Mouse (Mus musculus) CH12.LX (cell line): ENCODE data around the gene Il1rap. TPM values are rescaled to one million over a fixed set of nuclear protein-coding genes. Genes with fewer than 3 reads are reported as not detected.

Experiments used
- DNase-seq: peaks from one replicate; pipeline ENCODE4 v3.0.0-alpha.2; 2013; ENCODE audit errors: extremely low read depth
- H3K27ac ChIP-seq: 2 replicates; pipeline ENCODE4 v1.5.1; 2012; ENCODE audit warnings: low read depth, mild to moderate bottlenecking, control low read depth, moderate library complexity; ENCODE audit not compliant: insufficient read depth
- H3K27me3 ChIP-seq: replicated peaks from 2 replicates; pipeline ENCODE3; 2012; ENCODE audit warnings: inconsistent platforms
- H3K36me3 ChIP-seq, 2 experiments: replicated peaks in 1 of 2; 2 replicates each; pipeline versions ENCODE3 to v1.6.1; 2012; ENCODE audit warnings: inconsistent platforms in 1 of 2, low read length in 1 of 2, mild to moderate bottlenecking in 1 of 2, mixed read lengths in 1 of 2, moderate library complexity in 1 of 2; ENCODE audit not compliant: control insufficient read depth in 1 of 2, insufficient read depth in 1 of 2
- H3K4me1 ChIP-seq, 2 experiments: 2 replicates each; pipeline ENCODE4 v1.6.1; 2012; ENCODE audit warnings: inconsistent platforms in 1 of 2, moderate library complexity in 1 of 2; ENCODE audit not compliant: insufficient read depth in 2 of 2, control insufficient read depth in 1 of 2
- H3K4me2 ChIP-seq: 2 replicates; pipeline ENCODE4 v1.6.1; 2012; ENCODE audit warnings: low read depth, mild to moderate bottlenecking, control low read depth; ENCODE audit not compliant: poor library complexity, insufficient read depth, severe bottlenecking
- H3K4me3 ChIP-seq, 3 experiments: fragments of 150-350 bp in 1 of 3; sonication (generic) in 1 of 3; replicated peaks in 1 of 3; 2 replicates each; pipeline versions ENCODE3 to v1.5.1; 2011 to 2012; ENCODE audit warnings: low read depth in 2 of 3, low read length in 2 of 3, mild to moderate bottlenecking in 2 of 3, moderate library complexity in 2 of 3, control low read depth in 1 of 3, improper control_type of control experiment in 1 of 3, inconsistent platforms in 1 of 3, mixed read lengths in 1 of 3; ENCODE audit not compliant: poor library complexity in 1 of 3
- H3K79me2 ChIP-seq: replicated peaks from 2 replicates; pipeline ENCODE4 v1.6.1; 2012; ENCODE audit warnings: mild to moderate bottlenecking, moderate library complexity; ENCODE audit not compliant: control insufficient read depth, poor library complexity, insufficient read depth, severe bottlenecking; ENCODE audit errors: extremely low read depth
- H3K9ac ChIP-seq: 2 replicates; pipeline ENCODE4 v1.6.1; 2012; ENCODE audit warnings: low read depth, mild to moderate bottlenecking, control low read depth, moderate library complexity; ENCODE audit not compliant: insufficient read depth
- H3K9me3 ChIP-seq: replicated peaks from 2 replicates; pipeline ENCODE3; 2012; ENCODE audit warnings: low read length, inconsistent platforms, mixed read lengths
- BHLHE40 ChIP-seq: IDR thresholded peaks from 2 replicates; pipeline ENCODE4 v1.6.1; 2011; ENCODE audit warnings: mild to moderate bottlenecking, low read depth, low read length, improper control_type of control experiment
- CTCF ChIP-seq, 2 experiments: IDR thresholded peaks in 1 of 2; conservative IDR thresholded peaks in 1 of 2; 2 replicates each; pipeline ENCODE4 v1.5.1; 2011 to 2012; ENCODE audit warnings: low read depth in 2 of 2, low read length in 2 of 2, improper control_type of control experiment in 1 of 2, inconsistent platforms in 1 of 2, mild to moderate bottlenecking in 1 of 2, moderate library complexity in 1 of 2
- E2F4 ChIP-seq: IDR thresholded peaks from 2 replicates; pipeline ENCODE4 v1.6.1; 2011; ENCODE audit warnings: low read depth, low read length, improper control_type of control experiment; ENCODE audit not compliant: insufficient replicate concordance
- ETS1 ChIP-seq: conservative IDR thresholded peaks from 2 replicates; pipeline ENCODE4 v1.6.1; 2012; ENCODE audit warnings: low read depth, mild to moderate bottlenecking, inconsistent platforms, low read length, improper control_type of control experiment, moderate library complexity
- HCFC1 ChIP-seq: IDR thresholded peaks from 2 replicates; pipeline ENCODE4 v1.6.1; 2012; ENCODE audit warnings: low read depth, mild to moderate bottlenecking, inconsistent platforms, low read length, improper control_type of control experiment
- IRF4 ChIP-seq: IDR thresholded peaks from 2 replicates; pipeline ENCODE4 v1.6.1; 2014; ENCODE audit warnings: low read depth, mild to moderate bottlenecking, inconsistent platforms, low read length, improper control_type of control experiment
- JUN ChIP-seq: IDR thresholded peaks from 2 replicates; pipeline ENCODE4 v1.6.1; 2011; ENCODE audit warnings: low read depth, mild to moderate bottlenecking, low read length, improper control_type of control experiment, moderate library complexity; ENCODE audit not compliant: insufficient read depth
- KAT2A ChIP-seq: IDR thresholded peaks from 2 replicates; pipeline ENCODE4 v1.6.1; 2012; ENCODE audit warnings: low read length, improper control_type of control experiment, inconsistent platforms; ENCODE audit not compliant: insufficient replicate concordance
- MAFK ChIP-seq: IDR thresholded peaks from 2 replicates; pipeline ENCODE4 v1.6.1; 2011; ENCODE audit warnings: low read length, improper control_type of control experiment; ENCODE audit not compliant: insufficient replicate concordance
- MAZ ChIP-seq: IDR thresholded peaks from 2 replicates; pipeline ENCODE4 v1.6.1; 2012; ENCODE audit warnings: low read depth, mild to moderate bottlenecking, inconsistent platforms, low read length, improper control_type of control experiment, moderate library complexity
- MEF2A ChIP-seq: IDR thresholded peaks from 2 replicates; pipeline ENCODE4 v1.6.1; 2014; ENCODE audit warnings: low read depth, mild to moderate bottlenecking, inconsistent platforms, low read length, improper control_type of control experiment, borderline replicate concordance
- MXI1 ChIP-seq: IDR thresholded peaks from 2 replicates; pipeline ENCODE4 v1.6.1; 2011; ENCODE audit warnings: mild to moderate bottlenecking, low read depth, low read length, improper control_type of control experiment
- PAX5 ChIP-seq: IDR thresholded peaks from 2 replicates; pipeline ENCODE4 v1.6.1; 2012; ENCODE audit warnings: low read length, inconsistent platforms, mixed read lengths
- POLR2A ChIP-seq: IDR thresholded peaks from 2 replicates; pipeline ENCODE4 v1.6.1; 2011; ENCODE audit warnings: low read depth, mild to moderate bottlenecking, improper control_type of control experiment, low read length
- POLR2AphosphoS2 ChIP-seq: IDR thresholded peaks from 2 replicates; pipeline ENCODE4 v1.6.1; 2011; ENCODE audit warnings: low read depth, low read length, improper control_type of control experiment
- RAD21 ChIP-seq: IDR thresholded peaks from 2 replicates; pipeline ENCODE4 v1.6.1; 2011; ENCODE audit warnings: low read depth, mild to moderate bottlenecking, low read length, improper control_type of control experiment, moderate library complexity
- SIN3A ChIP-seq: IDR thresholded peaks from 2 replicates; pipeline ENCODE4 v1.6.1; 2012; ENCODE audit warnings: low read length, improper control_type of control experiment, inconsistent platforms
- SMC3 ChIP-seq: IDR thresholded peaks from 2 replicates; pipeline ENCODE4 v1.6.1; 2011; ENCODE audit warnings: low read depth, low read length, improper control_type of control experiment
- TBP ChIP-seq: conservative IDR thresholded peaks from 2 replicates; pipeline ENCODE4 v1.6.1; 2011; ENCODE audit warnings: low read depth, low read length, improper control_type of control experiment
- USF1 ChIP-seq: IDR thresholded peaks from 2 replicates; pipeline ENCODE4 v1.6.1; 2014; ENCODE audit warnings: low read depth, mild to moderate bottlenecking, inconsistent platforms, low read length, improper control_type of control experiment
- ZC3H11A ChIP-seq: IDR thresholded peaks from 2 replicates; pipeline ENCODE4 v1.6.1; 2012; ENCODE audit warnings: low read depth, mild to moderate bottlenecking, inconsistent platforms, low read length, improper control_type of control experiment
- ZMIZ1 ChIP-seq: IDR thresholded peaks from 2 replicates; pipeline ENCODE4 v1.6.1; 2012; ENCODE audit warnings: low read depth, mild to moderate bottlenecking, inconsistent platforms, low read length, improper control_type of control experiment
- ZNF384 ChIP-seq: IDR thresholded peaks from 2 replicates; pipeline ENCODE4 v1.6.1; 2012; ENCODE audit warnings: low read depth, low read length, improper control_type of control experiment, inconsistent platforms
- dilution Hi-C: fragments of 300-500 bp; cut with MboI; formaldehyde crosslinking; loops from 2 replicates; pipeline ENCODE4 v1.14.3; 2020; ENCODE audit warnings: low sequenced_read_pairs; ENCODE audit not compliant: extremely low pct_unique_long_range_greater_than_20kb, extremely low pct_ligation_motif_present
- in situ Hi-C: fragments of 300-500 bp; cut with MboI; formaldehyde crosslinking; loops from 3 replicates; pipeline ENCODE4 v1.14.3; 2019; ENCODE audit warnings: low sequenced_read_pairs, low pct_ligation_motif_present, low pct_unique_long_range_greater_than_20kb, mixed read lengths
- polyA plus RNA-seq: library from polyadenylated mRNA; unstranded; fragments of >175 nt; gene quantifications from 2 replicates; pipeline ENCODE4 v1.2.1, GENCODE M21; 2012; ENCODE audit warnings: low read depth; ENCODE audit not compliant: insufficient read length
- total RNA-seq, 2 experiments: library from RNA; depleted of rRNA; stranded (reverse); fragments of 300-350 nt in 1 of 2; fragments of >200 nt in 1 of 2; gene quantifications; 2 replicates each; pipeline ENCODE4 v1.2.3; 2012 to 2014

Gene Il1rap
- total and polyA plus RNA-seq, 3 experiments = 4.1 to 15.0 (median 9.4) TPM

GRCm38 (mm10) chr16:26623141-26623540 is 41.6 kb downstream of the Il1rap start:
- peaks cover 0 to 13% of the 10 kb centered on the region in 2 experiments; a peak in 2 of 4 replicates for H3K4me1 ChIP-seq
- no peaks in the 10 kb centered on the region; the same call in 1 of the 2 replicates for H3K79me2 ChIP-seq
- no peaks in the 10 kb centered on the region for H3K27me3 ChIP-seq
- no peak overlapping the region for H3K9ac ChIP-seq
- in situ Hi-C loops = no loop called here
- no peaks in the 10 kb centered on the region for H3K36me3 ChIP-seq
- H3K4me3 ChIP-seq = no peak overlapping the region
- dilution Hi-C loops = no loop called here
- no peak overlapping the region for H3K27ac ChIP-seq
- DNase-seq = no peak
- H3K4me2 ChIP-seq = no peak overlapping the region
- no peak for TF ChIP-seq JUN
- TF ChIP-seq ETS1 = no peak
- TF ChIP-seq TBP = no peak
- no peak for TF ChIP-seq MAZ
- no peak for TF ChIP-seq MXI1
- TF ChIP-seq KAT2A = no peak
- no peak for TF ChIP-seq HCFC1
- TF ChIP-seq POLR2AphosphoS2 = no peak
- no peak for TF ChIP-seq USF1
- no peak for TF ChIP-seq MEF2A
- no peak for TF ChIP-seq IRF4
- TF ChIP-seq SIN3A = no peak
- TF ChIP-seq POLR2A = no peak
- no peaks in the 10 kb centered on the region for H3K9me3 ChIP-seq

GRCm38 (mm10) chr16:26626065-26626464 is 44.6 kb downstream of the Il1rap start:
- Histone ChIP-seq H3K4me3 (no peak overlapping the region), H3K27ac (no peak overlapping the region), H3K9me3 (no peaks in the 10 kb centered on the region), H3K9ac (no peak overlapping the region), H3K4me1 (peaks cover 0 to 13% of the 10 kb centered on the region in 2 experiments; a peak in 2 of 4 replicates), H3K27me3 (no peaks in the 10 kb centered on the region), H3K36me3 (no peaks in the 10 kb centered on the region)
- no peak for DNase-seq
- in situ Hi-C loops = no loop called here
- no peak for TF ChIP-seq MAZ
- TF ChIP-seq SMC3 = no peak
- TF ChIP-seq ZMIZ1 = no peak
- TF ChIP-seq BHLHE40 = no peak
- no peak for TF ChIP-seq PAX5
- TF ChIP-seq SIN3A = no peak
- no peak for TF ChIP-seq ZNF384
- no peak for TF ChIP-seq KAT2A
- no peak for TF ChIP-seq POLR2AphosphoS2
- no peak for TF ChIP-seq CTCF (conservative IDR thresholded peaks at IDR 0.05 in 1 of 2, IDR thresholded peaks at IDR 0.05 in 1 of 2; ENCODE audit: low read depth in 2 of 2, low read length in 2 of 2)
- TF ChIP-seq MAFK = no peak
- TF ChIP-seq RAD21 = no peak
- TF ChIP-seq JUN = no peak
- no peak for TF ChIP-seq E2F4
- TF ChIP-seq ZC3H11A = no peak
- TF ChIP-seq, all 38 proteins: peak for 0
- dilution Hi-C loops = no loop called here
- Histone ChIP-seq H3K4me2 (no peak overlapping the region), H3K79me2 (no peaks in the 10 kb centered on the region)
